Mouse (Mus musculus): ENCODE data around the gene Ptpn5. TPM values are rescaled to one million over a fixed set of nuclear protein-coding genes. Genes with fewer than 3 reads are reported as not detected.

Ptpn5 gene
- total RNA-seq, 1 experiment from 2014 or later: not detected

- no peak for ATAC-seq (ENCODE audit: extremely low read depth, insufficient number of reproducible peaks, low FRiP score, poor library complexity, severe bottlenecking)
Measured at GRCm38 (mm10) chr7:47031371-47031770, 102.1 kb downstream of the Ptpn5 start.

- ATAC-seq (ENCODE audit: extremely low read depth, insufficient number of reproducible peaks, low FRiP score, poor library complexity, severe bottlenecking): no peak
Measured at GRCm38 (mm10) chr7:47030517-47031193, 102.8 kb downstream of the Ptpn5 start.

Other genes with a start within 250 kb of the Ptpn5 start
- gene Tsg101, start 213.7 kb downstream of the Ptpn5 start, total RNA-seq (2017): 41.5 and 51.0 TPM in 2 replicates
- gene Uevld, start 175.2 kb downstream of the Ptpn5 start, total RNA-seq (2017): 5.3 and 6.9 TPM in 2 replicates
- not detected in 2 replicates for gene Gm9999, start 150.1 kb downstream of the Ptpn5 start, total RNA-seq (2017)
- gene Spty2d1, start 125.3 kb downstream of the Ptpn5 start, total RNA-seq (2017): 52.3 and 60.5 TPM in 2 replicates
- 1.1 and 1.4 TPM in 2 replicates for gene Tmem86a, start 83.1 kb downstream of the Ptpn5 start, total RNA-seq (2017)
- not detected in 2 replicates for gene Mrgpra6, start 71.2 kb upstream of the Ptpn5 start, total RNA-seq (2017)
- gene Mrgpra9, start 119.2 kb upstream of the Ptpn5 start, total RNA-seq (2017): not detected in 2 replicates
- not detected in 2 replicates for gene Mrgpra1, start 220.6 kb upstream of the Ptpn5 start, total RNA-seq (2017)